Mouse (Mus musculus) G1E (cell line): ENCODE data around the gene Esp16. TPM values are rescaled to one million over a fixed set of nuclear protein-coding genes. Genes with fewer than 3 reads are reported as not detected.
"Not testable (repeated sequence)": the region's sequence is repeated elsewhere in the genome, so short reads cannot be mapped to it uniquely, and the experiment has no call there.

Experiments used
- ATAC-seq: 2 replicates; pipeline ENCODE4 v1.8.0; 2016; ENCODE audit warnings: mild to moderate bottlenecking; ENCODE audit not compliant: insufficient number of reproducible peaks, poor library complexity, low FRiP score, severe bottlenecking; ENCODE audit errors: extremely low read depth
- DNase-seq: peaks from one replicate; pipeline ENCODE4 v3.0.0; 2012; ENCODE audit warnings: low spot score
- H3K27me3 ChIP-seq: 2 replicates; pipeline ENCODE4 v1.6.1; 2012; ENCODE audit warnings: mild to moderate bottlenecking, low read length, inconsistent platforms; ENCODE audit not compliant: insufficient read depth
- H3K36me3 ChIP-seq: replicated peaks from 2 replicates; pipeline ENCODE3; 2012; ENCODE audit warnings: mild to moderate bottlenecking, inconsistent platforms
- H3K4me1 ChIP-seq: 2 replicates; pipeline ENCODE4 v1.6.1; 2012; ENCODE audit warnings: low read depth, low read length, inconsistent platforms, mixed read lengths; ENCODE audit not compliant: insufficient read depth
- H3K4me3 ChIP-seq: 2 replicates; pipeline ENCODE4 v1.5.1; 2012; ENCODE audit warnings: low read depth, mild to moderate bottlenecking, inconsistent platforms, low read length, moderate library complexity, mixed read lengths
- H3K9me3 ChIP-seq: replicated peaks from 2 replicates; pipeline ENCODE4 v1.6.1; 2012; ENCODE audit warnings: inconsistent platforms
- polyA plus RNA-seq: library from polyadenylated mRNA; stranded (reverse); fragments of >175 nt; gene quantifications from 2 replicates; pipeline ENCODE4 v1.2.3, GENCODE M21; 2012
- total RNA-seq, 2 experiments: library from RNA; stranded (forward) in 1 of 2; stranded (reverse) in 1 of 2; fragments of 200-1000 nt in 1 of 2; fragments of >200 nt in 1 of 2; fragmentation: Nextera tagmentation in 1 of 2; gene quantifications; 2 replicates each; pipeline ENCODE4 v1.2.3; 2014 to 2017

The Esp16 gene
- total RNA-seq (2014; fragmentation: Nextera tagmentation) (not detected in 2 replicates), total RNA-seq (2017) (not detected in 2 replicates), polyA plus RNA-seq (not detected in 2 replicates)

- ATAC-seq, H3K36me3 ChIP-seq, H3K4me3 ChIP-seq, H3K9me3 ChIP-seq, H3K27me3 ChIP-seq, DNase-seq, H3K4me1 ChIP-seq: not testable (repeated sequence)
Measured at GRCm38 (mm10) chr17:39535842-39536241, at the start of gene Esp16. Gene Esp16, plus strand, starts transcription at chr17:39536142.

GRCm38 (mm10) chr17:39498043-39498442 is 37.9 kb upstream of the Esp16 start:
- DNase-seq, H3K4me3 ChIP-seq, ATAC-seq: not testable (repeated sequence)

More at GRCm38 (mm10) chr17:39498043-39498442, 37.9 kb upstream of the Esp16 start:
- H3K9me3 ChIP-seq, H3K4me1 ChIP-seq, H3K36me3 ChIP-seq, H3K27me3 ChIP-seq: not testable (repeated sequence)

Other genes starting within 250 kb of the Esp16 start
- gene Esp18, start 129.8 kb upstream of the Esp16 start, total RNA-seq (2014; fragmentation: Nextera tagmentation): not detected in 2 replicates
- not detected in 2 replicates for gene Esp18, start 129.8 kb upstream of the Esp16 start, total RNA-seq (2017)
- not detected in 2 replicates for gene Esp18, start 129.8 kb upstream of the Esp16 start, polyA plus RNA-seq
- gene Esp15, start 104.8 kb downstream of the Esp16 start, total RNA-seq (2014; fragmentation: Nextera tagmentation): not detected in 2 replicates
- not detected in 2 replicates for gene Esp15, start 104.8 kb downstream of the Esp16 start, total RNA-seq (2017)
- not detected in 2 replicates for gene Esp15, start 104.8 kb downstream of the Esp16 start, polyA plus RNA-seq